Mouse (Mus musculus) cerebellum, adult 2 months (tissue): ENCODE data around the gene Banp.

Source experiments
- CTCF ChIP-seq: fragments of 200-500 bp; IDR thresholded peaks from 2 replicates; pipeline ENCODE4 v1.5.1; 2011; ENCODE audit warnings: low read depth, mild to moderate bottlenecking, control low read depth, low read length, moderate library complexity, borderline replicate concordance; ENCODE audit not compliant: insufficient read depth
- POLR2A ChIP-seq: fragments of 200-500 bp; IDR thresholded peaks from 2 replicates; pipeline ENCODE4 v1.6.1; 2011; ENCODE audit warnings: low read length, control low read depth, borderline replicate concordance; ENCODE audit not compliant: insufficient read depth

- TF ChIP-seq CTCF (peak; percentile 28; the same call in 1 of the 2 replicates), POLR2A (no peak)
Observed at GRCm38 (mm10) chr8:121934506-121934905, 15.0 kb upstream of the Banp start.
